Mouse (Mus musculus): Measurements from ENCODE around the gene Acp1.

Gene Acp1

DNA sequence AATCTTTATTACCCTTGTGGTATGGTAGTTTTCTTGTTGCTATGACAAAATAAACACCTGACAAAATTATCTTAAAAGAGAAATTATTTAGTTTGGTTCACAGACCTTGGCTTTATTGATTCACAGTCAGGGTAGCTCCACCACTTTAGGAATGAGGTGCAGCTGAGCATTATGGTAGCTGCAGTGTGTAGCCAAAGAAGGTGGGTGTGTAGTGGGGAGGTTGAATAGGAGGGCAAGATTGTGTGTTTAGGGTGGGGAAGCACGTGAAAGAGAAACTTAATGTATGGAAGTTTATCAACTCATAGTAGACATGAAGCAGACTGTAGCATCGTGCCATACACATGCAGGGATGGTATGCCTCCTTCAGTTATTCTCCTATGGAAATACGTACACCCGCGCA, 55.2 kb downstream of the Acp1 start:
- no peak for DNase-seq

DNA sequence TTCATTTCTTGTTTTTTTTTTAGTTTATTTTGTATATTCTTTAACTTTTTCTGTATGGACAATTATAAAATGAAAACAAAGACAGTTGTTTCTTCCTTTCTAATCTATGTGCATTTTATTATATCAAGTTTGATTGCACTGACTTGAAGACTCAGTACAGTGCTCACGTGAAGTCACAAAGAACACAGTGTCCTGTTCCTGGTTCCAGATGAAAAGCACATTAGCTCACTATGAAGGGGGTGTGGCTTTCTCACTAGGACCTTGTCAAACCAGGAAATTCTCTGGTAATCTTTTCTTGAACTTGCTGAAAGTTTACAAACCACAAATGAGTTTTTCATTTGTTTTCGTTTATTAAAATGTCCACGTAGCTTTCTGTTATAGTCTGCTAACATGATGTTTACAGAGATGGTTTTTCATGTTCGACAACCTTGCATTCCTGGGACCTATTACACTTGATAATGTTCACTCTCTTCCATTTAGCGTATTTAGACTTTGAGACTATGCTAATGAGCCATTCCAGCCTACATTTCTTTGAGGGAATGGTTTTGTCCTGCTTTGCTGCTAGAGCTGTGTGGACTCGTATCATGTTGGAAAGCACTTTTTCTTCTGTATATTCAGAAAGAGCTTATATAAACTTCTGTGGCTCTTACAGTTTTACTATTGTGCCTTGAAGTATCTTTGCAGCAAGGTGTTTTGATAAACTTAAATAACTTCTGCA, 55.8 kb downstream of the Acp1 start:
- peak; percentile 68 to 76 for DNase-seq

DNA sequence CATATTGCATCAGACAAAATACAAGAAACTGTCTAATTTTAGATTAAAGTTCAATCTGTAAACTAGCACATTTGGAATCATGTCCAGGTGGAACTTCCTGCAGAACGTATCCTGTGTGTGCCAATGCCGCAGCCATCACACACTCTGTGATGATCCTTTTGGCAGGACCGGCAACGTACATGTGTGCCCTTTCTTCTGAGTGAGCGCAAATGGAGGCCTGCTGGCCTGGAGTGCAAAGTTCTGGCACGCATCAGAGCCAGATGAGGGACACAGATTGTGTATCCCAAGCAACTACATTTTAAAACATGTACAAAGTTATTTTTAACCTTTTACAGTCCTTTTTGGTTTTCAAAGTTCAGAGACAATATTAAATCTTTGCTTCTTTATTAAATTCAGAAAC, 59.5 kb downstream of the Acp1 start:
- peak in 1 of 2 experiments; percentile 5 for DNase-seq

DNA sequence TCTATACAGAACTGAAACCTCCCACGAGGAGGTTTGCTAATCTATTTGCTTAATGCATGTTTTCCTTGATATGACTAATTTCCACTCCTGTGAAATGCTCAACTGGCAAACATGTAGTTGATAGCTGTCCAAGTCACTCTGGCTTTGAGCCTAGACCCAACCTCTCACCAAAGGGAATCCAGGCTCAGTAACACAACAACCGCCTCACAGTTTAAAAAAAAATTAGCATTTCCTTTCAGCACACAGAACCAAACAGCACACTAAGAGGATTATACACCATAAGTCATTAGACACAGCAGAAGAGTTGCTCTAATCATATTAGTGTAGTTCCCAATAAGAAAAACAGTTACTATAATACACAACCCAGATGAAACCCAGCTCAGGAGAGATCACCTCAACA, 60.5 kb downstream of the Acp1 start:
- peak; percentile 48 to 60 for DNase-seq

DNA sequence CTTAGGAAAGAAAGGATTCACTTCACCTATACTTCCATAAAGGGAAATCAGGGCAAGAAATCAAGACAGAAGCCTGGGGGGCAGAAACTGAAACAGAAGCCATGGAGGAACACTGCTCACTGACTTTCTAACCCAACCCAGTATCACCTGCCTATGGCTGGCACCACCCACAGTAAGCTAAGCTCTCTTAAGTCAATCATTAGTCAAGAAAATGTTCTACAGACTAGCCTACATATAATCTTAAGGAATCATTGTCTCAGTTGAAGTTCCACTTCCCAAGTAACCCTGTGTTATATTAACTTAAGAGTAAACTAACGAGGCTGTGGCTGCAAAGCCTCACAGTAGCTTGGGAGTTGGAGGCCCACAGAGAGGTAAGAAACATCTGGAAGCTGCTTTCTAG, 62.9 kb downstream of the Acp1 start:
- DNase-seq, result peak; percentile 33 to 69
